Mouse (Mus musculus): Measurements from ENCODE around the gene Zfp277. TPM values are rescaled to one million over a fixed set of nuclear protein-coding genes. Genes with fewer than 3 reads are reported as not detected.
A peak's percentile ranks its signal among the peaks of the same experiment; 100 is the strongest.

Zfp277 gene
- total RNA-seq (2021): 10 to 100 TPM; 28.1 to 29.0 TPM
- long read RNA-seq, transcript Zfp277-201 (12 exons, 2,188 nt): major isoform, 25 of 52 reads
- long read RNA-seq, partial matches to known transcripts: 21 of 52 reads
- long read RNA-seq, other reads (novel, unspliced or antisense): 5 of 52 reads

DNA sequence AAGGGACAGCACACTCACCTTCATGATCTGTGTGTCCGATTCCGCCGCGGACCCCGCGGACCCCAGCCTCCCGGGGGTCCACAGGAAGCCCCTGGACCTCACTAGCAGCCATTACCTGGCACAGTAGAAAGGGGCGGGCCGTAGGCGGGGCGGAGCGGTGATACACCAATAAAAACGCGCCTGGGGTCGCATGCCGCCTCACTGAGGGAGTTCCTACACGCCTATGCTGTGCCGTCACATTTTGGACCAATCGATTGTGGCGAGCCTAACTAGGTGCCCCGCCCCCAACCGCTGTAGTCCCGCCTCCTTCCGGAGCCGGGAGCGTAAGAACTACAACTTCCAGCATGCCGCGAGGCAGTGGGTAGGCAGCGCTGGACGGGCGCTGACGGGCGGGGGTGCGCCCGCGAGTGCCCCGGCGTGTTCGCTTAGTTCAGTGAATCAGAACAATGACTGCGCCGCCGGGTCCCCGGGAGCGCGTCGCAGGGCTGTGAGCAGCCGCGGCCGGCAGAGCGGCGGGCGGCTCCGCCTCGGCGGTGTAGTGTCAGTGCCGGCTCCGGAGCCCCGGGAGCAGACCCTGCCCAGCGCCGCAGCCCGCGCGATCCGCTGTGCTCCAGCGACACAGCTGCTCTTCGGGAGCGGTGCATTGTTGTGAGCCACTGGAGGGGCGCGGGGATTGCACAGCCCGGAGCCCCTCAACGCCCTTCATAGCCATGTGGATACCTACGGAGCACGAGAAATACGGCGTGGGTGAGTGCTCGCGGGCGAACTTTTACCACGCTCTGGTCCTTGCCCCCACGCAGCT, at the start of gene Zfp277, which contains the start of gene Dock4:
Zfp277 (minus strand) TSS at position 255 of the 802 bp plus-strand sequence.
Dock4 (plus strand) TSS at position 305 of the 802 bp plus-strand sequence.
- peak; percentile 98 to 99 for DNase-seq (ENCODE audit: low spot score in 2 of 2)

DNA sequence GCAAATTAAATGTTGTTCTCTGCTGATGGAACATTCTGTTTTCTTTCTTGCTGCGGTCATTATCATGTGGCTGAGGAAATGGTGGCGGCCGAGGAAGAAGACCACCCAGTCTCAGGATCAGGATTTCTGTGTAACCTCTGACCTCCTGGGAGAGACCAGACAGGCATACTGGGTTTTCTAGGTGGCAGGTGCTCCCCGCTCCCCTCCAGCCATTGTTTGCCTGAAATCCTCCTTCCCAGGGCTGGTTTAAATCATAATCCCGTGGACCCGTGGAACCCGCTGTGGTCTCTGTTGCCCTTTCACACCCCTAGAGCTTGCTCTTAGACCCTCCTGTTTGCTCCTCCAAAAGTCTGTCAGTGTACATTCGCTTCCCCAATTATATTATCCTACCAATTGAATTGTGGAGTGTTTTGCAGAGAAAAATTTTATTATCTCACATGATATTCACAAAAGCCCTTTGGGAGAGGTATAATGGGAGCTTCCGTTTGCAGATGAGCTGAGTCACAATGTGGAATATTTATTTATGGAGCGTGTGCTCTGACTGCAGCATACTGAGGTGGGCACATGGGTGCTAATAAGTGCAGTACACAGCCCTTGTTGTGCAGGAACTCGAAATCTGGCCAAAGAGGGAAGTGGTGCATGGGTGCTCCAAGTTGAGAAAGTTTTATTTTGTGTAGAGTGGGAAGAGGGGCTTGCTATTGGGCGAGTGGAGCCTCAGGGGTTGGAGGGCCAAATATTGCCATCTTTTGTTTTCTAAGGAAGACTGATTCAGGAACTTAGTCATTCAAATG, 40.5 kb upstream of the Zfp277 start:
- no peak for DNase-seq (ENCODE audit: low spot score in 2 of 2)

DNA sequence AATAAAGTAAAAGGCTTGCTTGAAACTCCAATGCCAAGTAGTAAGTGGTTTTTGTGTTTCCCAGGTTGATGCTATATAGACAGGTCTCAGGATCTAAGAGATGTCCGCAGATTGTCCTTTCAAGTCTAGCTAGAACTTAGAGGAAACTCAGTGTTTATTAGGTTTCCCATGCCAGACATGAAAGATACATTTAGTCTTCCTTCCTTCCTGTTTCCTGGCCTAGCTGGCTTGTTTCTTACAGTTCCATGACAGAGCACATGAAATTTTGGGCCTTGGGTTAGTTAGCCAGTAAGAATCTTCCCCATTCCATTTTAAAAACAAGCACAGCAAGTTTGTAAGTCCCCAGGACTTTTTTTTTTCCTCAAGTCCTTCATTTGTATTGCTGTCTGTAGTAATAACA, 39.5 kb upstream of the Zfp277 start:
- no peak for DNase-seq (ENCODE audit: low spot score in 2 of 2)

DNA sequence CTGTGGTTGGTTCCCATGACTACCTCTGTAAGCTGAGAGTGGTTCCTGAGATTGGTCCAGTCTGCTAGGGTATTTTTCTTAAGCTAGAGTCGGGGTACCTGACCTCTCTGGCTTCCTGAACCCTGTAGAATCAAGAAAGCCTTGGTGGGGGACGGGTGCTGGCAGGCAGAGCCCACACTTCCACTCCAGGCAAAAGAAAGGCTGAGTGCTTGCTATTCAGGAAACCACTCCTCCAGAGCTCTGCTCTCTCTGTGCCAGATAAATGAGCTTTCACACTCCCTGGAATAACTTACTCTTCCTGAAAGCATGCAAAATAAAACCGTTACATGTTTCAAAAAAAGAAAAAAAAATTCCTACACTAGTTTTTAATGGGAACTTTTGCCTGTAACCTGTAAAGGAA, 38.5 kb upstream of the Zfp277 start:
- DNase-seq (ENCODE audit: low spot score in 2 of 2): no peak

DNA sequence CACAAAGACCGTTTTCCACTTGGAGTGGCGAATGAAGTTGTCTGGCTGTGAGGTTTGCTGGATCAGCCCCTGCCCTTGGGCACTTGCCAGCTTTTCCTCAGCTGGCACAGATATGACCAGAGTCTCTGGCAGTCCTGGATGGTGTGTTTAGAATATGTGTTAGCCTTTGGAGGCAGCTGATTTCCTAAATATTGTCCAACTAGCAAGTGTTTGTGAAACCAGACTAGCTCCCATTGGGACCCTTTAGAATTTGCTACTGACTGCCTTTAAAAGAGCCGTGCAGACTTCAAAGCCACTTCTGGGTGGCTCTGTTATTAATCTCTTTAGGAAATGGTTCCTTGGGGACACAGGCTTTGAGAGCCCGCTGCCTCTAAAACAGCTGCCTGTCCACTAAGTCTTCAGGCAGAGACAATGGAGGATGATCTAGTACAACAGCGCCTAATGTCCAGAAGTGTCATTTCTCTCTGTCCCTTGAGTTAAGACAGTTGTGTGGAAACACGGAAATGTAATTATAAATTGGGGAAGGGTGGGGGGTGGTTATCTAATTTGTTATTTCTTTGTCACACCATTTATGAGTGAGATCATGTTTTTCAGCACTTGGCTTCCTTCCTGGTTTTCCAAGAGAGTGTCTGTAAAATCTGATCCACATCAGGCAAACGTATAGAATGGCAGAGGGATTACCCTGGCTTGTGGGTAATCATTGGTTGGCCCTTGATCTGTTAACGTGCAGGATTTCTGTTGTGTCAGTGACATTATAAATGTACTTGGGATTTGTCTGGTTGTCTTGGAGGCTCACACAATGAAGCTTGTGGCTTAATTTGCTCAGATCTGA, 32.1 kb upstream of the Zfp277 start:
- peak; percentile 37 to 55 for DNase-seq (ENCODE audit: low spot score in 2 of 2)

DNA sequence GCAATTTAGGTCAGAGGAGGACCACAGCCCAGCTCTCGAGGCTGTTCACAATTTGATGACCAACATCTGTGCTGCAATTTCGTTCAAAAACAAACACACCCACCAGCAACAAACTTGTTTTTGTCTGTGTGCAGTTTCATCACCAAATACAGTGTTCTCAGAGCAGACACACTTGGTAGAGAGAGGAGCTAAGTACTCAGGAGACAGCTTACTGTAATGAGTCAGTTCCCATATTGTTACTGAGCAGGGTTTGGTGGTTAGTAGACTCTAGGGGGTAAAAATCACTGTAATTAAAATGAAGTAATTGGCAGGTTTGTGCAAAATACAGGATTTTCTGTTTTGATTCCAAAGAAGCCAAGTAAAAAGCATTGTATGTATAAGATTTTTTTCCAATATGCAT, 28.0 kb upstream of the Zfp277 start:
- DNase-seq (ENCODE audit: low spot score in 2 of 2): no peak

DNA sequence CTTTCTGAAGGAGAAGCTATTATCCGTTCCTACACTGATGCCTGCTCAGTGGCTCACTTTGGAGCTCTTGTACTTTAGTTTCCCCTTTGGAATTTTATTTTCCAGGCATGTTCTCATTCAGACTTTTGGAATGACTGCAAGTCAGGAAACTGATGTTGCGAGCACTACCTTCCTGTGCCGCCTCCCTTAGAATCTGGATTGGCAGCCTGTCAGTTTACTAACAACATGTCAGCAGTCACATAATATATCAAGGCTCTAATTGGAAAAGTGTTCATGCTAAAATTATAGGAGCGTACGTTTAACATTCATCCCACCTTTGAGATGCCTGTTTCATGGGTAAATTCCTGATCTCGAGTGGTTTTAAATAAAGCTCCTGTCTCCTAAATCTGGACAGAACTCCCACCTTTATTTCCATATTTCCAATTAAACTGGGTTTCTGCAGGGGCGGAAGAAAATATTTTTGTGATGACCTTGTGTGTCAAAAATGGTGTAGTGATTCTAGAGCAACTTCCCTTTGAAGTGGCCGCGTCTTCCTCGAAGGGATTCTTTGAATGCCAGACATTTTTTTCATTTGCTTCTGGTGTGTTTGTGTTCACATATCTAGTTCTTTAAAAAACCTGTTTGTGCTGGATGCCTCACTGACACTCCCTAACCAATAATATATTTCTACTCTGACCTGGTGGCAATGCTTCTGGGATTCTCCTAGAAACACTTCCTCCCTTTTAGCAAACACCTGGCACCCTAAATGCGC, 26.1 kb upstream of the Zfp277 start:
- DNase-seq (ENCODE audit: low spot score in 2 of 2): no peak

DNA sequence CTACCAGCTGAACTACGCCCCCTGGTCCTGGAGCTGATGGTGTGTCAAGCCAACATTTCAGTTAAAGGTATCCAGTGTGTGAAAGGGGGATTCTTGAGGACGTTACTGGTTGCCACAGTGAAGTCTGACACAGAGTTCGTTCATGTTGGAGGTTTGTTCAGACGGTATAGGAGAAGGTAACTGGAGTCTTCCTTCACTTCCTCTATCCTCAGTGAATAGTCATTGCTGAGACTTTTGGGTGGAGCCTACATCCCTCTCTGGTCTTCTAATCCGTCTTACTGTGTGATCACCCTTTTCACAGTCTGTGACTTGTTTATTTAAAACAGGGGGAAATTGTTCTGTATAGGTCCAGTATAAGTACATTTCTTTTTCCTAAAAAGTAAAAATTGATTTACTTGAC, 23.3 kb upstream of the Zfp277 start:
- no peak for DNase-seq (ENCODE audit: low spot score in 2 of 2)

DNA sequence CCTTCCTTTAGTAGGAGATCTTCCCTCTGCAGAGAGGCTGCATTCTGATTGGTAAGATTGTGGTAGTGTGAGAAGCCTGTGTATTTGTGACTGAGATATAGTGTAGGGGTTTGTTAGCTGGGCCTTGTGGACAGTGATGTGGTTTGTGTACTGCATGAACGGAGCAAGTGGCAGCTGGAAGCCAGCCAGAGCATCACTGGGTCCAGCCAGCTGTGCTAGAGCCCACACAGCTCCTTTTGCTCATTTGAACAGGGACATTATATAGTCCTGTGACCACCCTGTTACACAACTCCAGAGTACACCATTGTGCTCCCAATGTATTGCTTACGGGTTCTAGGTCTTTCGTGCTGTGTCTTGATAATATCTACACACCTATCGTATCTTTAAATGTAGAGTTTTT, 22.5 kb upstream of the Zfp277 start:
- DNase-seq (ENCODE audit: low spot score in 2 of 2): peak; percentile 33 to 60

DNA sequence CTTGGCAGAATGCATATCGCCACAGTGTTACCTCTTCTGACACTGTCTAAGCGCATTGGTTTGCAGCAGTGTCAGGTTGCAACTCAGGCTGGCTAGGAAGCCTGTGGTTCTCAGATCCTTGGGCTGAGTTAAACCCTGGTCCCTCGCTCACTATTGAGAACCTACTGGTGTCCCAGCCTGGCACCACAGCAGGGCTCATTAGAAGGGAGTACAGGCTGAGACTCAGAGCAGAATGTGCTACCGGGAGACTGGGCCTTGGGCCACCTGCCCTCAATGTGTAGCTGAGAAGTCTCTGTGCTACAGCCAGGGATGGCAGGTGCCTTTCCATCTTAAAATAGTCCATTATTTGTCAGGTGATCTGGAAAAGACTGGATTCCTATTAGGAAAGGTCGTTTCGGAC, 18.6 kb upstream of the Zfp277 start:
- DNase-seq (ENCODE audit: low spot score in 2 of 2): peak; percentile 45 to 57

DNA sequence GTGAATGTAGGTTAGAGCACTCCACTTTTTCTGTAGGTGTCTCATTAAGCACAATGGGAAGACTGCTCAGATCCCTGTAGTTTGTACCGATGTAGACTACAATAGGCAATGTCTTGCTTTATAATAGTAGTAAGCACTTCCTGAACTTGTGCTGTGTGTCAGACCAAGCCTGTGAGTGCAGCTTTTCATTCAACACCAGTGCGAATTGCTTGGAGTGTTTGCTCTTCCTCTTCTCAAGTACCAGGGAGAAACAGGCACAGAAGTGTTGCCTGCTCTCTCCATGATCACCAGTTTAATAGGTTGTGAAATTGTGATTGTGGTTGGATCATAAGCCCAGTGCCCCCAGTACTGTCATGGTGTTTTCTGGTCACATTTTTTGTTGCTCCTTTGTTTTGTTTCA, 18.1 kb upstream of the Zfp277 start:
- DNase-seq (ENCODE audit: low spot score in 2 of 2): no peak

DNA sequence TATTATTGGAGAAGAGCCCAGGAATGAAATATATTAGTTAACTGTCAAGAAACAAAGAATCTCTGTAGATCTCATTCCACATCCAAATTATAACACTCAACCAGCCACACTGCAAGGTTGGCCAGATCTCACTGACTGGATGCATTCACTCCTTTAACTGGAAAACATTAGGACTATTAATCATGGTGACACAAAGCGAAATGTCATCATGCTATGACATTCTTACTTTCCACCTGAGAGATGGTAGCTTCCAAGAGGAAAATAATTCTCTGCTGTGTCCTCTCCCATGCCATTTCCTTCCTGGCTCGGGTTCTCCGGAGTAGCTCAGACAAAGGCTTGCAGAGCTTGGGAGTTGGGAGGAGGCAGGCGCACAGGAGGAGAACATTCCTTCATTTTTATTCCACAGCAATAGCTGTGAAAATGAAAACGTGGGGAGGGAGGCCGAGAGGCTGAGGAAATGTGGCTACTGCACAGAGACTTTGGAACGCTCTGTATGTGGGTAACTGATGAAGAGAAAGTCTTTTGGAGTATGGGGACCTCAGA, 17.1 kb upstream of the Zfp277 start:
- no peak for DNase-seq (ENCODE audit: low spot score in 2 of 2)

DNA sequence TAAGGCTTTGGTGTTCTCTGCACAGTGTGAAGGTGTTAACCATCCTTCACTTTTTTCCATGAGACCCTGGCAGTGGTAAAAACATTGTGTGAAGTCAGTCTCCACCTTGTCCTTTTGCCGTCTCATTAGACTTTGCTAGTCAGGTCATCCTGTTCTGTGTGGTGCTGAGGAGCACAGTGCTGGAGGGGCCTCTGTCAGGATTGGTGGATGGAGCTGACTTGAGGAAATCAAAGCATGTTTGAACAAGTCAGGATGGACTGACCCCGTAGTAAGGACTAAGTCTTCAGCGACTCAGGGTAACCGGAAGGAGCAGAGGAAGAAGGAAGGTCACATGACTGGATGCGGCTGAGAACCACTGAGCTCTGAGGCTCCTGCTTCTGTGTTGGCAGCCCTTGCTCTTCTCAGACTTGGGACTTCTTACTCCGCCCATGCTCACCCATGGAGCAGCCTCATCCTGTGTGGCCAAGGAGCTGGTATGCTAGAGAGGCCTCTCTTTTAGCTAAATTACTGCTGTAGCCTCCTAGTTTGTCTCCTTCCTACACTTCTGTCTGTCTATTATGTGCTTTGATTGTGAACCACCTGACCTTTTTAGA, 14.1 kb upstream of the Zfp277 start:
- DNase-seq (ENCODE audit: low spot score in 2 of 2): no peak

DNA sequence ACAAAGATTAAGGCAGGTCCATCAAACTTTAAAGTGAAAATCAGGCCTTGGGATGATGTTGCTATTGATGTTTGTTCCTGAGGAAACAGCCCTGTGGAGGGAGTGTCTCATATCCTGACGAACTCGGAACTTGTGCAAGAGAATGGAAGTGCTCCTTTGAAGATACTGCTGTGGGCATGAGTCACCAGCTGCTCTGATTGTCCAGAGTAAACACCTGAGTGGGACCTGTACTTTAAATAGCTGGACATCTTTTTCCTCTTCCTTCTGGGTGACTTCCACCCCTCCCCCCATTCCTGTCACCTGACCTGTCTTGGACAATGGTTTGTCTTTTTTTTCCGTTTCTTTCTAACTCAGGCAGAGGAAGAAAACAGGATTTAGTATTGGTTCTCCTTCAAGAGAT, 13.3 kb upstream of the Zfp277 start:
- no peak for DNase-seq (ENCODE audit: low spot score in 2 of 2)

DNA sequence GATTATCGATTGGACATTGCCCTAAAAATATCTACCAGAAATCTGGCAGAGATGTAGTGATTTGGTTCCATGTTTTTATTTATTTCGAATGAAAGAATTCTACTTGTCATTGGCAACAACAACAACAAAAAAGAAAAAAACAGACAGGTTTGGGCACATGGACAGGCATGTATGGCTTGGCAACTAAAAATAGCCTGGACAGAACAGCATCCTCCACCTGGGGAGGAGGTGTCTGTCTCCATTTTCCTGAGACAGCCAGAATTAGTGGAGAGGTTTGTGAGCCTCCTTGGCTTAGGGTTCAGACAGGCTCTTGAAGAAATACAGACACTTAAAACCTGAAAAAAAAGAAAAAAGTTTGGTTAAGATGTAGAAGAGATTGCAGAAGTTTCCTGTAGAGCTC, 10.8 kb upstream of the Zfp277 start:
- DNase-seq (ENCODE audit: low spot score in 2 of 2): no peak

DNA sequence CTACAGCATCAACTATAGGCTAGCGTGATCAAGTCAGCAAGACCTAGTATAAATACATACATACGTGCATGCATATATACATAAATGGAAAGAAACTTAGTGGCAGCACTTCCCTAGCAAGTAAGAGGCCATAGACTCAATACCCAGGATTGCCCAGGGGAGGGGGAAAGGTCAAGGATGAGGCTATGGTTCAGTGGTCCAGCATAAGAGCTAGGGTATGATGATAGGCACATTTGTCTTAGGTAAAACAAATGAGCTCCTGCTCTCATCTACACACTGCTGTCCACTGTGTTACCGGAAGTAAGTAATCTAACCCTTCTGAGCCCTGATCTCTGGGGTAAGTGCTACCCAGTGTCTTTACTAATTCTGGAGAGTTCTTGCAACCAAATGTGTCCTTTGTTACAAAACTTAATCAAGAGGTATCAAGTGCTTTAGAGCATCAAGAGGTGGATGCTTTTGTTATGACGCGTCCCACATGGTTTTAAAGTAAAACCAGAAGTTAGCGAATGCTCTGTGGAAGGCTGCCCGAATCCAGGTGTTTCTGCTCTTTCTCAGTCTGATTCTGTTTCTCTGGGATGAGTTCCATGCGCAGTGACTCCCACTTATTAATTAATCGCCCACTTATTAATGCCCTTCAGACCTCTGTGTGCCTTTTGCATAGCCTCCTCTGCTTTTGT, 3.6 kb upstream of the Zfp277 start:
- no peak for DNase-seq (ENCODE audit: low spot score in 2 of 2)

DNA sequence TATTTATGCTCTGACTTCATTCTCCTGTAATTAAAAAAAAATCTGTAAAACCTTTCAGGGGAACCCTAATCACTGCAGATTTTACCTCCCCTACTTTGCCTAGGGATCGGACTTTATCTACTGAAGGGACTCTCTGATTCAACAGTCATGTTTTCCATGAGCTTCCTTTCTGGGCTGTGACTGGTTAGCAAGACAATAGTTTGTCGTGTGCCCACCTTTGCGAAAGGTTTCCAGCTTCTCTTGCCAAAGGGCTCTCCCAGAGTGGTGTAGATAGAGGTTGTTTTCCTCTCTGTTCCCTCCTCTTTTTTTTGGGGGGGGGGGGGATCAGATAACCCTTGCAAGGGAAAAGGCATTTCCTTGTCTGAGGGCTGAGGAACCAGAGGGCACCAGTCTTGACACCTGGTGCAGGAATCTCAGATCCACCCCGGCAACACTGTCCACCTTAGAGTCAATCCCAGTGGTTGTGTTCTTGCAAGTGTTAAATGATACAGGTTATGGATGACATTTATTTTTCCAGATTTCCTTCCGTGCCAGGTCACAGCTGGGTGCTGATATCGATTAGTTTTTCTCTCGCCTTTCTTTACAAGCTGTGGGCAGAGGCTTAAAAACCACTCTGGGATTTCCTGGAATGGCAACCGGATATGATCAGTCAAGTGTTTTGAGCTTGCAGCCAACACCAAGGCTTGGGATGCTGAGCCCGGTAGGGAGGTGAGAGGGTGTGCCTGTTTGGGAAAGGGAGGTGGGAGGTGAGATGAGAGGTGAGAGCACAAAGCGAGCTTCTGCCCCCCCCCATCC, 2.1 kb upstream of the Zfp277 start:
- DNase-seq (ENCODE audit: low spot score in 2 of 2): no peak

Measured in layer of hippocampus, postnatal 10 days (tissue).